Mouse (Mus musculus) layer of hippocampus, adult 2 months (tissue): ENCODE data around the gene Otulin. TPM values are rescaled to one million over a fixed set of nuclear protein-coding genes. Genes with fewer than 3 reads are reported as not detected.

ENCODE experiments used
- DNase-seq, 2 experiments: peaks; one replicate each; pipeline ENCODE4 v3.0.0; 2022; ENCODE audit warnings: low spot score in 2 of 2
- H3K27ac ChIP-seq: fragments of 200-600 bp; 2 replicates; pipeline ENCODE4 v1.8.1; 2022
- H3K4me3 ChIP-seq: fragments of 200-600 bp; 2 replicates; pipeline ENCODE4 v1.8.1; 2022; ENCODE audit warnings: mild to moderate bottlenecking
- CTCF ChIP-seq: fragments of 200-600 bp; conservative IDR thresholded peaks from 2 replicates; pipeline ENCODE4 v1.8.1; 2022; ENCODE audit warnings: antibody characterized with exemption, mild to moderate bottlenecking, moderate library complexity
- long read RNA-seq, 2 experiments: library from polyadenylated mRNA; stranded (forward); transcript quantifications; one replicate each; pipeline ENCODE4 v2.0.0; 2021; ENCODE audit warnings: borderline mapping rate in 2 of 2
- total RNA-seq, 2 experiments: library from RNA; stranded (reverse); gene quantifications; 2 replicates each; pipeline ENCODE4 v1.2.3; 2021

Gene Otulin
- 10 to 100 TPM; 19.4 to 23.1 TPM for total RNA-seq
- long read RNA-seq, experiment 1, transcript Otulin-201 (7 exons, 1,491 nt) = major isoform, 14 of 38 reads
- long read RNA-seq, experiment 1, partial matches to known transcripts = 0 of 38 reads
- long read RNA-seq, experiment 1, other reads (novel, unspliced or antisense) = 23 of 38 reads
- long read RNA-seq, experiment 2, transcript Otulin-201 (7 exons, 1,491 nt) = major isoform, 14 of 35 reads
- long read RNA-seq, experiment 2, partial matches to known transcripts = 1 of 35 reads
- long read RNA-seq, experiment 2, other reads (novel, unspliced or antisense) = 20 of 35 reads

GRCm38 (mm10) chr15:27630601-27631383 is at the start of gene Otulin:
Gene Otulin, minus strand, starts transcription at chr15:27630693.
- H3K27ac ChIP-seq = peak within 1 kb of the TSS; percentile 91
- peak within 1 kb of the TSS; percentile 85 for H3K4me3 ChIP-seq
- peak; percentile 97 to 99 for DNase-seq
- TF ChIP-seq CTCF = no peak

DNA sequence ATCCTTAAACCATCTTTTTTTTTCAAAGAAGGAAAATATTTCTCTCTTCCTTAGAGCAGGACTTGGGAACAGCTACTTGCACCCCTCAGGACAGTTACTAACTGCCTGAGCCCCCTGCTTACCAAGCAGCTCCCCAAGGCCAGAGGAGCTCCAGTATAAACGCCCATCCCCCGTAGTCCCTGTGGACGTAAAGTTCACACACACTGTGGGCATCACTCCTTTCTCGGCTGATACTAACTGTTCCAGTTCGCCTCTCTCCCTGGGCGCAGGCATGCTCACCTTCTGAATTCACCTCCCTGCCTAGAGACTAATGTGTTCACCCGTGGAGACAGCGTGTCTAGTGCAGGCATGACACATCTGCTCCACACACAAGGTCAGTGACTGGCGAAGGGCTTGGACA is 48.0 kb upstream of the Otulin start:
- no peak for TF ChIP-seq CTCF
- DNase-seq = no peak

DNA sequence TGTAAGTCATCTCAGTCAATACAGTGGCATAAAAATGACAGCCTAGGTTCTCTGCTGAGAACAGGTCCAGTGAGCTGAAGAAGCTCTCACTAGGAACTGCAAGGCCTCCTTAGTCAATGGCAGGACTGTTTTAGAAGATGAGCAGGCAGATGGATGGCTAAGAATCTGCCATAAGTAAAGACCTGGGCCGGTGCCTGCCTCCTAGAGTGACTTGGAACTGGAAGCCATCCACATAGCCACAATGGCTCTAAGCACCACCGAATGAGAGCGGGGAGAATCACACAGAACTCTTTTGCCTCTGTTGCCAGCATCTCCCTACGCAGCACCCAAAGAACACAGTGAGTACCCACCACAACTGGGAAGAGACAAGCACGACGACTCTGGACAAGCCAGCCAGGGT is 47.3 kb upstream of the Otulin start:
- no peak for DNase-seq
- TF ChIP-seq CTCF = no peak
- Histone ChIP-seq H3K27ac (no peak overlapping the region), H3K4me3 (no peak overlapping the region)

More for the DNA sequence above, 48.0 kb upstream of the Otulin start:
- H3K4me3 ChIP-seq = no peak overlapping the region
- H3K27ac ChIP-seq = no peak overlapping the region

- TF ChIP-seq CTCF = no peak
- Histone ChIP-seq H3K27ac (0 out of 2 replicates have a peak overlapping the region, but pooled peaks have one; percentile 1), H3K4me3 (no peak overlapping the region)
- no peak for DNase-seq
Observed at GRCm38 (mm10) chr15:27676211-27676610, 45.7 kb upstream of the Otulin start.

- DNase-seq = no peak
- H3K27ac ChIP-seq = peak overlapping the region; percentile 1; the same call in 1 of the 2 replicates
Observed at GRCm38 (mm10) chr15:27675122-27675521, 44.6 kb upstream of the Otulin start.

DNA sequence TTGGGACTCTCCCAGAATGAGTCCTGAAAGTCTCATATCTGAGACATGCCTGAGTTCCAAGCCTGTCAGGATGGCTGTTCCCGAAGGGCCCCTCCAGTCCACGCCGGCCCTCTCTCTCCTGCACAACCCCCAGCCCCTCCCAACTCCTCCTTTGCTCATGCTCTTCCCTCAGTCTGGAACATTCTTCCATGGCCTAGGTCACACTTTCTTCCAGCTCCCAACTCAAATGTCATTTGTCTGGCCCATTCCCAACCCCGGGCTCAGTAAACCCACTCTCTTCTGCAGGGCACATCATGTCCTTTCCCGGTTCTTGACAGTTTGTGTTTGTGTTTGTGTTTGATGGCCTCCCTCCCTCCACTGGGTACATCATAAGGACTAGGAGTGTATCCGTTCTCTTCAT is 43.5 kb upstream of the Otulin start:
- TF ChIP-seq CTCF = no peak
- H3K27ac ChIP-seq = no peak overlapping the region
- no peak for DNase-seq

More at GRCm38 (mm10) chr15:27675122-27675521, 44.6 kb upstream of the Otulin start:
- H3K4me3 ChIP-seq = no peak overlapping the region
- no peak for TF ChIP-seq CTCF

GRCm38 (mm10) chr15:27673151-27673550 is 42.7 kb upstream of the Otulin start:
- no peak for DNase-seq
- H3K27ac ChIP-seq = no peak overlapping the region
- H3K4me3 ChIP-seq = no peak overlapping the region
- no peak for TF ChIP-seq CTCF

More for the DNA sequence above, 43.5 kb upstream of the Otulin start:
- H3K4me3 ChIP-seq = no peak overlapping the region

GRCm38 (mm10) chr15:27672259-27672658 is 41.8 kb upstream of the Otulin start:
- no peak for TF ChIP-seq CTCF
- Histone ChIP-seq H3K4me3 (no peak overlapping the region), H3K27ac (no peak overlapping the region)
- DNase-seq = no peak

- H3K27ac ChIP-seq = no peak overlapping the region
- no peak for DNase-seq
- TF ChIP-seq CTCF = no peak
- no peak overlapping the region for H3K4me3 ChIP-seq
Observed at GRCm38 (mm10) chr15:27671612-27672245, 41.2 kb upstream of the Otulin start.

DNA sequence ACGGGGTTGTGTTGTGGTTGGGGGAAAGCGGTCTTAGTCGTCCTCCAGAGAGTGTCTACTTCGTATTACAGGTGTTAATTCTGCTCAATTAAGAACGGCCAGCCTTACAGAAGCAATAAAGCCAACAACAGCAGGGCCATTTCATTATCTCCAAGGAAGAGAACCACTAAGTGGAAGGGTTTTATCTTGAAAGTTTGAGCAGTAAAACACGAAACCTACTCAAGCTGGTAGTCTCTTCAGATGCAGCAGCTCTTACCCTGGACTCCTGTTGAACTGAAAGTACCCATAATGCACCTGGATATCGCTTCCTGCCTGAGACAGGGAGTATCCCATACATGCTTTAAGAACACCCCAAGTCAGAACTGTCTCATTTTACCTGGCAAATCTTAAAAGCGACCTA is 40.2 kb upstream of the Otulin start:
- H3K4me3 ChIP-seq = no peak overlapping the region
- no peak for TF ChIP-seq CTCF
- no peak overlapping the region; the same call in 1 of the 2 replicates for H3K27ac ChIP-seq
- no peak for DNase-seq

GRCm38 (mm10) chr15:27669931-27670411 is 39.5 kb upstream of the Otulin start:
- no peak for DNase-seq
- Histone ChIP-seq H3K27ac (peak overlapping the region; percentile 19; the same call in 1 of the 2 replicates), H3K4me3 (no peak overlapping the region)
- TF ChIP-seq CTCF = no peak

- TF ChIP-seq CTCF = no peak
Observed at GRCm38 (mm10) chr15:27669276-27669675, 38.8 kb upstream of the Otulin start.

DNA sequence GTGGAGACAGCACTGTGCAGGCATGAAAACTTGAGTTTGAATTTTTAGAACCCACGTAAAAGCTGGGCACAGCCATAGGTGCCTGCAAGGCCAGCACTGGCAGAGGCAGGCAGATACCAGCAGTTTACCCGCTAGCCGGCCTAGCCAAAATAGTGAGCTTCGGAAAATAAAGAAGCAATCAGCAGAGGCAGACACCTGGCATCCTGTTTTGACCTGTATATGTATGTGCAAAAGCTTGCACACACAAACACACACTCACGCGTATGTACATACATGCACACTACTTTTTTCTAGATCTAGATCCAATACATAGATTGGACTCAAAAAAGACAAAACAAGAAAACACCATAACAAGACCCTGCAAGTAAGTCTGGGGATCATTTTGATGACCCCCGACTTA is 38.1 kb upstream of the Otulin start:
- Histone ChIP-seq H3K27ac (no peak overlapping the region), H3K4me3 (no peak overlapping the region)
- no peak for DNase-seq
- no peak for TF ChIP-seq CTCF

More at GRCm38 (mm10) chr15:27669276-27669675, 38.8 kb upstream of the Otulin start:
- Histone ChIP-seq H3K4me3 (no peak overlapping the region), H3K27ac (peak overlapping the region; percentile 23; the same call in 1 of the 2 replicates)
- peak; percentile 34 to 63 for DNase-seq
